Mouse (Mus musculus) spleen, postnatal 14 days (tissue): ENCODE measurements around the gene Sfta2.
A peak's percentile ranks its signal among the peaks of the same experiment; 100 is the strongest.

Experiments
- DNase-seq, 2 experiments: peaks; one replicate each; pipeline ENCODE4 v3.0.0; 2021 to 2022; ENCODE audit warnings: low spot score in 2 of 2

Gene Sfta2

GRCm38 (mm10) chr17:35592131-35592530 is 9.2 kb upstream of the Sfta2 start:
- DNase-seq: no peak

GRCm38 (mm10) chr17:35593786-35594185 is 7.6 kb upstream of the Sfta2 start:
- no peak for DNase-seq

DNA sequence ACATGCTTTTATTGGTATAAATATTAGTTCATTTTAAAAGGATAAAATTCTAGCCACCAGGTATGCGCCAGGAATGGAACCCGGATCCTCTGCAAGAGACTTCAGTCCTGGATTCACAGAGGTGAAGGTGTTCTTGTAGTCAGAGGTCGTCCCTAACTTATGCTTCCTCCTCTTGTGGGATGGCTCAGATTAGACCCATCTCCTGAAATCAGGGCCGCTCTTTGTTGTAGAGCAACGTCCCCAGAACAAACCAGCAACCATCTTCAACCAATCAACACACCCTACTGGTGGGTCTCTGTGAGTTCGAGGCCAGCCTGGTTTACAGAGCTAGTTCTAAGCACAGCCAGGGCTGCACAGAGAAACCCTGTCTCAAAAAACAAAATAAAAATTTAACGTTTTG is 6.9 kb upstream of the Sfta2 start:
- no peak for DNase-seq

GRCm38 (mm10) chr17:35597399-35597798 is 4.0 kb upstream of the Sfta2 start:
- no peak for DNase-seq

GRCm38 (mm10) chr17:35601736-35602354 is 496 bp downstream of the Sfta2 start:
- no peak for DNase-seq

DNA sequence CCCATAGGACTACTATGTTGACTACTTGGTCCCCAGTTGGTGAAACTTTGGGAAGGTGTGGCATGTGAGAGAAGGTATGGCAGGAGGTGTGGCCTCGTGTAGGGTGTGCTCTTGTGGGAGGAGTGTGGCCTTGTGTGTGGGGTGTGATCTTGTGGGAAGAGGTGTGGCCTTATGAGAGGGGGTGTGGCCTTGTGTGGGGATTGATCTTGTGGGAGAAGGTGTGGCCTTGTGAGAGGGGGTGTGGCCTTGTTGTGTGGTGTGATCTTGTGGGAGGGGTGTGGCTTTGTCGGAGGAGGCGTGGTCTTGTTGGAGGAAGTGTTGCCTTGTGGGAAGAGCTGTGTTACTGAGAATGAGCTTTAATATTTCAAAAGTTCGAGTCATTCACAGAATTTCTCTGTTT is 15.8 kb downstream of the Sfta2 start:
- DNase-seq: no peak

GRCm38 (mm10) chr17:35626537-35626936 is 25.2 kb downstream of the Sfta2 start, which contains the start of gene Gm9573:
Gm9573 (minus strand) TSS chr17:35626637.
- no peak for DNase-seq

DNA sequence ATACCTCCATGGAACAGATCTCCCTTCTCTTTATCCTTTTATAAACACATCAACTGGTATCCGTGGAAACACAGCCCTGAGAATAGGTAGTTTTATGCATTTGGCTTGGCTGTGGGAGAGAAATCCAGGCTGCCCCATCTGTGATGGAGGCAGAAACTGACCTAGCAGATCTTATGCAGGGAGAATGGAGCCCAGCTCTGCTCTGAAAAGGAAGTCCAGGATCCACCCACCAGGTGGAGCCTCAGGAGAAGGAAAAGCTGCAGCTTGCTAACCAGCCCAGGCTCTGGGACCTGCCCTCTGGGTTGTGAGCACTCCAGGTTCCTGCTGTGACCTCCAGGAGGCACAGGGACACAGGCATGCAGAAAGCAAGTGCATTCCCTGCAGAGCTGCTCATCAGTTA is 32.6 kb downstream of the Sfta2 start:
- no peak for DNase-seq

- no peak for DNase-seq
Observed at GRCm38 (mm10) chr17:35635202-35635601, 33.9 kb downstream of the Sfta2 start.

- peak in 1 of 2 experiments; percentile 34 for DNase-seq
Observed at GRCm38 (mm10) chr17:35635699-35636111, 34.4 kb downstream of the Sfta2 start.

GRCm38 (mm10) chr17:35636363-35636762 is 35.0 kb downstream of the Sfta2 start:
- no peak for DNase-seq

- DNase-seq: no peak
Observed at GRCm38 (mm10) chr17:35638475-35639190, 37.3 kb downstream of the Sfta2 start.

DNA sequence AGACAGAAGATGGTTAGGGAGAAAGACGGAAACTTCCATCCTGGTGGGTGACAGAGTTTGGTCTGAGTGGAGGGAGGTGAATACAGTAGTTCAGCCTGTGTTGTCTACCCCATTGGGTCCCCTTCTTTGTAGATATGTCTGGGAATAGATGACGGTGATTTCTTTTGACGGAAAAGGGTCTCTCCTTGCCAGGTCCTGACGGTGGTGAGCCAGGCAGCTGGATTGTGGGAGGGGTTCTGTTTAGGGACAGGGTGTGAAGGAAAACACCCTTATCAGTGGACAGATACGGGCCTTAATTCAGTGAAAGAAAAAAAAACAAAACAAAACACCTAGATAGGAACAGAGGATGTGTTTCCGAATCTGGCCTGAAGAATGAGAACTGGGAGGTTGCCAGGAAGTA is 38.0 kb downstream of the Sfta2 start:
- DNase-seq: no peak

DNA sequence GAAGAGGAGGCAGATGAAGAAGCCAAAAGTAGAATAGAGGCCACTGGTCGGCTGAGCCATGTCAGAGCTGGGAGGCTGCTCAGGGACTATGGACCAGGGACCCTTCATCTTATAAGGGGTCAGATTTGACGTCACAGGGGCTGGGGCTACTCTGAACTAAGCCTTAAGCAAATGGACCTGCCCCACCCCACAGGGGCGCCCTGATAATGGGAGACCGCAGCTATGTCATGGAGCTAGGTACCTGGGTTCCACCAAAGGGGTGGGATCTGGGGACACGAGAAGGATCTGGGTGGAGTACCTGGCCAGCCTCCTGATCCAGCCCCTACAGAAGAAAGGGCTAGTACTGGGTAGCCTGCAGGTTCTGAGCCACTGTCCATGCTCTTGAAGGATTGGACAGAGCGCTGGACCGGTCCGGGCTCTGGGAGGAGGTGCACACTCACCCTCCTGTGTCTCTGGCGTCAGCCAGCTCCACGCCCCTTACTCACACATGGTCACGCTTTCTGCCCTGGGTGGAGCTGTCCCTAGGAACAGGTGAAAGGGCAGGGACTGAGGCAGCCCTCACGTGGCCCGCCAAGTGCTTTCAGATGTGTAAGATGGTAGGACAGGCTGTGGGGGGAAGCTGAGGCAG is 42.4 kb downstream of the Sfta2 start, which contains the start of gene Mucl3:
Gene Mucl3, minus strand, starts transcription at position 87 of the 628 bp plus-strand sequence.
- DNase-seq: no peak

- DNase-seq: no peak
Observed at GRCm38 (mm10) chr17:35649429-35649828, 48.1 kb downstream of the Sfta2 start.

GRCm38 (mm10) chr17:35653086-35653485 is 51.7 kb downstream of the Sfta2 start:
- DNase-seq: no peak

GRCm38 (mm10) chr17:35665957-35666515 is 64.7 kb downstream of the Sfta2 start:
- DNase-seq: no peak

GRCm38 (mm10) chr17:35666851-35667256 is 65.5 kb downstream of the Sfta2 start:
- DNase-seq: no peak

DNA sequence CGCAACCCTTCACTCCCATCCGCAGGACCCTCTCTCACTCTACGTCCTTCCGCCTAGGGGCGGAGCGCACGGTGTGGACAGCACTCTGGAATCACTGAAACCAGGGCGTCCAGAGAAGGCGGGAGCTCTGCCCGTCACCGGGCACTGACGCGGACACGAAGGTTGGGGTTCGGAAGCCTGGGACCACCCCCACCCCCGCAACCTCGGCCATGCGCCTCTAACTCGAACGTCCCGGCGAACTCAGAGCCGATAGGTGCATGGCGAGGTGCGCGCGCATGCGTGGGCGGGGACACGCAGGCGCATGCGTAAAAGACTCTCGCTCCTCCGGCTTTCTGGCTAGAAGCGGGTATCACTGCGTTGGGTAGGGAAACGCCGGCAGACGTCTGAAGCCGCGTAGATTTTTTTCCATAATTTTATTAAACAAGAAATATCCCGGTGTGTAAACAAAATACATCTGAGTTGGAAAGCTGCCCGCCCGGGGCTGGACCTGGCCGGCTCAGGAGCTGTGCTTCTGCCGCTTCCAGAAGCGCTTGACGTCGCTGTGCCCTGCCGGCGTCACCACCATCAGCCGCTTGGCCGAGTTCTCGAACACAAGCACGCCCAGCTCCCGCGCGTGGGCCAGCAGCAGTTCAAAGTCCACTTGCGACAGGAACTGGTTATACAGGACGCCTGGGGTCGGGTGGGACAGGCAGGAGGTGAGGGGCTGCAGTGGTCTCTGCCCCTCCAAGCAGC is 66.2 kb downstream of the Sfta2 start, which contains the start of gene Vars2:
Gene Vars2, minus strand, starts transcription at position 259 of the 732 bp plus-strand sequence.
- peak; percentile 96 for DNase-seq

DNA sequence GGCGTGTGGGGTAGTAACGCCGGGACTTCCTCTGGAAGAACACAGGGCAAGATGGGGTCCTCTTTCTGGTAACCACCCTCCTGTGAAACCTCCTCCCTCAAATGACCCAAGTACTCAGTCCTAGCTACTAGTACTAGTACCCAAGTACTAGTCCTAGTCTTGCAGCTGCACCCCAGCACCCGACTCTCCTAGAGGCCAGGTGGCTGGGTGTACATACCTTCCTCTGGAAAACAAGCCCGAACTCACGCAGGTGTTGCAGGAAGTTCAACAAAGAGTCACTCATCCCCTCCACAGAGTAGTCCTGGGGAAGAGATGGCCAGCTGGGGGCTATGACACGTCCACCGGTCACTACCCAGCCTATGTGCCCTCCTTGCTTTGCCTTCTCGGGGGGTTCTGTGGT is 68.4 kb downstream of the Sfta2 start:
- DNase-seq: no peak

DNA sequence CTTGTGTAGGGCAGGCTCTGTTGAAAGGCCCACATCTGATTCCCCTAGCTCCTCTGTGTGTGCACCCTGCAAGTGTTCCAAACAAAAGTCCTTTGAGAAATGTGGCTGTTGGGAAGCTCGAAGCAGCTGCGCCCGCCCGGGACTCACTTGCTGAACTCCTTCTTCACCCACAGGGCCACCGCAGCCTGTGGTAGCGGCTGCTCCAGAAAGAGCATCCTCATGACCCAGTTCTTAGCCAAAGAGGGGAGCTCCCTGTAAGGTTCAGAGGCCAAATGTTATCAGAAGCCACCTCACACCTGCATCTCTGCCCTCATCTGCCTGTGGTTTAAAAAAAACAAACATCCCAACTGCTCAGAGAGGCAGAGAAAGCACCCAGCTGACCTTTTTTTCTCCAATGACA is 70.5 kb downstream of the Sfta2 start:
- no peak for DNase-seq

GRCm38 (mm10) chr17:35672527-35672926 is 71.2 kb downstream of the Sfta2 start:
- no peak for DNase-seq
